Mouse (Mus musculus) MEL (cell line): ENCODE results near the gene Catsper1.

ENCODE experiments used
- CTCF ChIP-seq, 3 experiments: IDR thresholded peaks in 2 of 3; conservative IDR thresholded peaks in 1 of 3; 2 replicates each; pipeline ENCODE4 v1.5.1; 2011 to 2012; ENCODE audit warnings: low read length in 3 of 3, low read depth in 2 of 3, mild to moderate bottlenecking in 2 of 3, improper control_type of control experiment in 1 of 3, inconsistent platforms in 1 of 3, mixed read lengths in 1 of 3, moderate library complexity in 1 of 3; ENCODE audit not compliant: control insufficient read depth in 1 of 3, insufficient read depth in 1 of 3, poor library complexity in 1 of 3, severe bottlenecking in 1 of 3
- MAX ChIP-seq: IDR thresholded peaks from 2 replicates; pipeline ENCODE4 v1.6.1; 2011; ENCODE audit warnings: low read length, improper control_type of control experiment
- MEF2A ChIP-seq: IDR thresholded peaks from 2 replicates; pipeline ENCODE4 v1.6.1; 2014; ENCODE audit warnings: low read depth, mild to moderate bottlenecking, inconsistent platforms, low read length, improper control_type of control experiment; ENCODE audit not compliant: poor library complexity, insufficient replicate concordance, severe bottlenecking; ENCODE audit errors: extremely low read depth
- MYB ChIP-seq: IDR thresholded peaks from 2 replicates; pipeline ENCODE4 v1.6.1; 2011; ENCODE audit warnings: mild to moderate bottlenecking, low read depth, low read length, improper control_type of control experiment
- POLR2A ChIP-seq, 2 experiments: IDR thresholded peaks; 2 replicates each; pipeline ENCODE4 v1.6.1; 2011 to 2012; ENCODE audit warnings: low read length in 2 of 2, mild to moderate bottlenecking in 2 of 2, control low read depth in 1 of 2, improper control_type of control experiment in 1 of 2, low read depth in 1 of 2, moderate library complexity in 1 of 2; ENCODE audit not compliant: control insufficient read depth in 1 of 2, insufficient read depth in 1 of 2, poor library complexity in 1 of 2
- TAL1 ChIP-seq: IDR thresholded peaks from 2 replicates; pipeline ENCODE4 v1.6.1; 2012; ENCODE audit warnings: mild to moderate bottlenecking, inconsistent platforms, low read length, moderate library complexity, mixed read lengths
- TCF12 ChIP-seq: IDR thresholded peaks from 2 replicates; pipeline ENCODE4 v1.6.1; 2014; ENCODE audit warnings: low read depth, mild to moderate bottlenecking, inconsistent platforms, low read length, improper control_type of control experiment, moderate library complexity
- USF1 ChIP-seq: IDR thresholded peaks from 2 replicates; pipeline ENCODE4 v1.6.1; 2014; ENCODE audit warnings: low read depth, mild to moderate bottlenecking, inconsistent platforms, low read length, improper control_type of control experiment, moderate library complexity

DNA sequence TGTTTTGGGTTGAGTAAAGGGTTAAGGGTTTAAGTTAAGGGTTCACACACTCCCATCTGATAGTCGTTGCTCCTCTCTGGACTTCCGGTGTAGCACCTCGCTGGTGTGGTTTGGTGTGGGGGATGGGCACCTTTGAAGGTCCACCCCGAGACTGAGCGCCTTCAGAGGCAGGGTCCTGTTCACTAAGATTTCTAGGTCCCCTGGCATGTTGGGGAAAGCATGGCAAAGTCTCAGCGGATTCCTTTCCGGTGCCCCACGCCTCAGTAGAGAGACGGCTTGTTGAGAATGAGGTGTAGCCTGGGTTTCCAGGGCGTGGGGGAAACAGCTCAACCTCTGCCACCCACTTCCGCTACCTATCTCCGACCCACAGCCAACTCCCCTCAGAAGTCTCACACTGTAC, 54.1 kb downstream of the Catsper1 start:
- TF ChIP-seq TAL1 = peak; percentile 41; the same call in 1 of the 2 replicates
- TF ChIP-seq MYB = peak; percentile 34; the same call in 1 of the 2 replicates
- peak; percentile 54; the same call in 1 of the 2 replicates for TF ChIP-seq TCF12
- no peak for TF ChIP-seq CTCF (IDR thresholded peaks at IDR 0.05 in 2 of 3, conservative IDR thresholded peaks at IDR 0.05 in 1 of 3; ENCODE audit: control insufficient read depth in 1 of 3, insufficient read depth in 1 of 3, low read depth in 2 of 3, low read length in 3 of 3, poor library complexity in 1 of 3, severe bottlenecking in 1 of 3)
- TF ChIP-seq MAX = peak; percentile 86
- no peak for TF ChIP-seq USF1
- no peak for TF ChIP-seq MEF2A
- peak; percentile 55 to 83 for TF ChIP-seq POLR2A (IDR thresholded peaks at IDR 0.05; ENCODE audit: control insufficient read depth in 1 of 2, insufficient read depth in 1 of 2, low read depth in 1 of 2, low read length in 2 of 2, poor library complexity in 1 of 2)
